Mouse (Mus musculus) spleen, adult 2 months (tissue): ENCODE results near the gene Gm20403. TPM values are rescaled to one million over a fixed set of nuclear protein-coding genes. Genes with fewer than 3 reads are reported as not detected.

ENCODE experiments used
- DNase-seq, 2 experiments: peaks; one replicate each; pipeline versions ENCODE4 v3.0.0 to v3.0.0-alpha.2; 2012 to 2021; ENCODE audit warnings: low spot score in 2 of 2, low read depth in 1 of 2
- H3K27ac ChIP-seq: fragments of 200-500 bp; 2 replicates; pipeline ENCODE4 v1.5.1; 2012; ENCODE audit warnings: low read length, inconsistent platforms; ENCODE audit not compliant: insufficient read depth
- H3K27me3 ChIP-seq: fragments of 200-500 bp; 2 replicates; pipeline ENCODE4 v1.6.1; 2012; ENCODE audit warnings: mild to moderate bottlenecking, moderate library complexity, low read length, inconsistent platforms; ENCODE audit not compliant: control insufficient read depth, insufficient read depth
- H3K36me3 ChIP-seq: fragments of 200-500 bp; 2 replicates; pipeline ENCODE4 v1.6.1; 2012; ENCODE audit warnings: mild to moderate bottlenecking, low read length, inconsistent platforms; ENCODE audit not compliant: control insufficient read depth, insufficient read depth
- H3K4me1 ChIP-seq: fragments of 200-500 bp; 2 replicates; pipeline ENCODE4 v1.6.1; 2011; ENCODE audit warnings: inconsistent platforms; ENCODE audit not compliant: control insufficient read depth, insufficient read depth, insufficient read length
- H3K4me3 ChIP-seq: fragments of 200-500 bp; 2 replicates; pipeline ENCODE4 v1.5.1; 2011; ENCODE audit warnings: mild to moderate bottlenecking, inconsistent platforms; ENCODE audit not compliant: insufficient read depth, insufficient read length; ENCODE audit errors: extremely low read depth
- CTCF ChIP-seq: fragments of 200-500 bp; IDR thresholded peaks from 2 replicates; pipeline ENCODE4 v1.5.1; 2011; ENCODE audit warnings: mild to moderate bottlenecking, inconsistent platforms; ENCODE audit not compliant: insufficient read depth, insufficient read length, insufficient replicate concordance; ENCODE audit errors: extremely low read depth
- POLR2A ChIP-seq: fragments of 200-500 bp; IDR thresholded peaks from 2 replicates; pipeline ENCODE4 v1.6.1; 2011; ENCODE audit warnings: low read depth, low read length, inconsistent platforms
- WGBS: fragments of 180-500 bp; shearing (Covaris S2); methylation state at CpG from one replicate; pipeline ENCODE4 v1.1.7; 2018; 5-methylcytosine and 5-hydroxymethylcytosine counted together
- polyA plus RNA-seq: library from polyadenylated mRNA; depleted of rRNA; stranded (reverse); fragments of >200 nt; gene quantifications from 2 replicates; pipeline ENCODE4 v1.2.3, GENCODE M21; 2012; rRNA removed

Gene Gm20403
- polyA plus RNA-seq = not detected in 2 replicates

- TF ChIP-seq CTCF = no peak
- TF ChIP-seq POLR2A = peak; percentile 71
- WGBS = 1% methylated on average over 59 of the region's 60 CpGs
- Histone ChIP-seq H3K4me3 (peak within 1 kb of the TSS; percentile 68), H3K4me1 (no peaks in the 10 kb centered on the region; the same call in 1 of the 2 replicates), H3K36me3 (peaks cover 6% of the 10 kb centered on the region), H3K27ac (peak within 1 kb of the TSS; percentile 99), H3K27me3 (no peaks in the 10 kb centered on the region)
- peak; percentile 44 to 57 for DNase-seq
Measured at GRCm38 (mm10) chr12:54986052-54986717, at the start of gene Gm20403. Gene Gm20403 (minus strand): TSS chr12:54986529.

- H3K27me3 ChIP-seq = no peaks in the 10 kb centered on the region
- DNase-seq = peak in 1 of 2 experiments; percentile 14
- TF ChIP-seq CTCF (no peak), POLR2A (no peak)
Measured at GRCm38 (mm10) chr12:55027088-55027487, 40.8 kb upstream of the Gm20403 start.

DNA sequence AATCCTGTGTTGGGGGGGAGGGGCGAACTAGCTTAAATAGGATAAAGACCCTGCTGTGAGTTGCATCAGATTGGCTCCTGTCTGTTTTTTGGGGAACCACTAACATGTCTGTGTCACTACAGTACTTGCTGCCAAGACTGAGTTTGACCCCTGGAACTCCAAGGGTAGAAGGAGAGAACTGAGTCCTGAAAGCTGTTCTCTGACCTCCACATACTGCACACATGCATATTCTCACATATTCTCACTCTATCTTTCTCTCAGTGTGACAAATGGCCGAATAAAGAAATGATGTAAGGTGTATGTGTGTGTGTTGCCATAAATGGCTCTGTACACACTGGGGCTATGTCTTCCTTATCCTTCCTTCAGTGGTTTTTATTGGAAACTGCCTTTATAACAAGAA is 37.0 kb upstream of the Gm20403 start:
- Histone ChIP-seq H3K4me1 (peaks cover 15% of the 10 kb centered on the region), H3K4me3 (no peak overlapping the region), H3K36me3 (no peaks in the 10 kb centered on the region), H3K27me3 (no peaks in the 10 kb centered on the region), H3K27ac (no peak overlapping the region)
- WGBS = 88% methylated on average over 2 of the region's 2 CpGs
- no peak for TF ChIP-seq CTCF
- TF ChIP-seq POLR2A = no peak
- no peak for DNase-seq

More at GRCm38 (mm10) chr12:55027088-55027487, 40.8 kb upstream of the Gm20403 start:
- peaks cover 5% of the 10 kb centered on the region; the same call in 1 of the 2 replicates for H3K4me1 ChIP-seq
- H3K36me3 ChIP-seq = no peaks in the 10 kb centered on the region
- WGBS = 10% methylated on average over 3 of the region's 3 CpGs
- H3K4me3 ChIP-seq = no peak overlapping the region
- H3K27ac ChIP-seq = no peak overlapping the region

GRCm38 (mm10) chr12:55019421-55019877 is 33.1 kb upstream of the Gm20403 start:
- peaks cover 20% of the 10 kb centered on the region for H3K4me1 ChIP-seq
- peak in 1 of 2 experiments; percentile 72 for DNase-seq
- 21% methylated on average over 7 of the region's 7 CpGs for WGBS
- H3K4me3 ChIP-seq = peak overlapping the region; percentile 41; the same call in 1 of the 2 replicates
- H3K27ac ChIP-seq = peak overlapping the region; percentile 95
- H3K27me3 ChIP-seq = no peaks in the 10 kb centered on the region
- TF ChIP-seq CTCF (no peak), POLR2A (no peak; the same call in 1 of the 2 replicates)
- no peaks in the 10 kb centered on the region for H3K36me3 ChIP-seq

- no peak overlapping the region for H3K4me3 ChIP-seq
- no peak for DNase-seq
- H3K36me3 ChIP-seq = no peaks in the 10 kb centered on the region
- TF ChIP-seq CTCF = no peak
- TF ChIP-seq POLR2A = no peak
- no peaks in the 10 kb centered on the region for H3K27me3 ChIP-seq
- 48% methylated on average over 9 of the region's 9 CpGs for WGBS
- H3K27ac ChIP-seq = peak overlapping the region; percentile 85
- peaks cover 20% of the 10 kb centered on the region for H3K4me1 ChIP-seq
Measured at GRCm38 (mm10) chr12:55017119-55017721, 30.9 kb upstream of the Gm20403 start.

GRCm38 (mm10) chr12:55016339-55017118 is 30.2 kb upstream of the Gm20403 start:
- H3K4me1 ChIP-seq = peaks cover 20% of the 10 kb centered on the region
- DNase-seq = peak in 1 of 2 experiments; percentile 22
- no peaks in the 10 kb centered on the region for H3K36me3 ChIP-seq
- H3K4me3 ChIP-seq = no peak overlapping the region
- H3K27me3 ChIP-seq = no peaks in the 10 kb centered on the region
- TF ChIP-seq POLR2A (no peak; the same call in 1 of the 2 replicates), CTCF (no peak)
- H3K27ac ChIP-seq = peak overlapping the region; percentile 85
- WGBS = 28% methylated on average over 8 of the region's 8 CpGs
